Mouse (Mus musculus) MEL (cell line): ENCODE results near the gene Ddx25. TPM values are rescaled to one million over a fixed set of nuclear protein-coding genes. Genes with fewer than 3 reads are reported as not detected.

Experiments used
- DNase-seq: peaks from one replicate; pipeline ENCODE4 v3.0.0; 2011; ENCODE audit warnings: low read depth, low spot score
- H3K27ac ChIP-seq: 2 replicates; pipeline ENCODE4 v1.5.1; 2012; ENCODE audit warnings: low read depth, mild to moderate bottlenecking, control low read depth, low read length, moderate library complexity; ENCODE audit not compliant: control insufficient read depth
- H3K27me3 ChIP-seq, 2 experiments: fragments of 150-350 bp in 1 of 2; sonication (generic) in 1 of 2; 2 replicates each; pipeline ENCODE4 v1.6.1; 2012; ENCODE audit warnings: low read length in 2 of 2, mild to moderate bottlenecking in 2 of 2, improper control_type of control experiment in 1 of 2, moderate library complexity in 1 of 2; ENCODE audit not compliant: insufficient read depth in 2 of 2, control insufficient read depth in 1 of 2
- H3K36me3 ChIP-seq, 2 experiments: 2 replicates each; pipeline ENCODE4 v1.6.1; 2012 to 2014; ENCODE audit warnings: low read length in 2 of 2, improper control_type of control experiment in 1 of 2, inconsistent platforms in 1 of 2, mild to moderate bottlenecking in 1 of 2; ENCODE audit not compliant: insufficient read depth in 2 of 2, control insufficient read depth in 1 of 2
- H3K4me1 ChIP-seq, 2 experiments: fragments of 150-350 bp in 1 of 2; sonication (generic) in 1 of 2; 2 replicates each; pipeline ENCODE4 v1.6.1; 2012; ENCODE audit warnings: low read length in 2 of 2, improper control_type of control experiment in 1 of 2, mild to moderate bottlenecking in 1 of 2; ENCODE audit not compliant: insufficient read depth in 2 of 2, control insufficient read depth in 1 of 2
- H3K4me3 ChIP-seq, 2 experiments: fragments of 150-350 bp in 1 of 2; sonication (generic) in 1 of 2; 2 replicates each; pipeline ENCODE4 v1.5.1; 2012; ENCODE audit warnings: low read depth in 2 of 2, low read length in 2 of 2, mild to moderate bottlenecking in 2 of 2, moderate library complexity in 2 of 2, control low read depth in 1 of 2, improper control_type of control experiment in 1 of 2; ENCODE audit not compliant: control insufficient read depth in 1 of 2, insufficient read depth in 1 of 2
- H3K79me2 ChIP-seq: 2 replicates; pipeline ENCODE4 v1.6.1; 2012; ENCODE audit warnings: mild to moderate bottlenecking, low read length, moderate library complexity; ENCODE audit not compliant: control insufficient read depth, poor library complexity, insufficient read depth
- H3K9ac ChIP-seq: 2 replicates; pipeline ENCODE4 v1.6.1; 2012; ENCODE audit warnings: low read depth, mild to moderate bottlenecking, control low read depth, low read length, moderate library complexity; ENCODE audit not compliant: control insufficient read depth, poor library complexity, severe bottlenecking
- H3K9me3 ChIP-seq: fragments of 150-350 bp; sonication (generic); replicated peaks from 2 replicates; pipeline ENCODE4 v1.6.1; 2012; ENCODE audit warnings: mild to moderate bottlenecking, low read length, improper control_type of control experiment, moderate library complexity; ENCODE audit not compliant: insufficient read depth
- CHD1 ChIP-seq: IDR thresholded peaks from 2 replicates; pipeline ENCODE4 v1.6.1; 2012; ENCODE audit warnings: low read depth, mild to moderate bottlenecking, inconsistent platforms, low read length, improper control_type of control experiment
- CHD2 ChIP-seq: IDR thresholded peaks from 2 replicates; pipeline ENCODE4 v1.6.1; 2011; ENCODE audit warnings: low read length, improper control_type of control experiment
- CTCF ChIP-seq, 3 experiments: IDR thresholded peaks in 2 of 3; conservative IDR thresholded peaks in 1 of 3; 2 replicates each; pipeline ENCODE4 v1.5.1; 2011 to 2012; ENCODE audit warnings: low read length in 3 of 3, low read depth in 2 of 3, mild to moderate bottlenecking in 2 of 3, improper control_type of control experiment in 1 of 3, inconsistent platforms in 1 of 3, mixed read lengths in 1 of 3, moderate library complexity in 1 of 3; ENCODE audit not compliant: control insufficient read depth in 1 of 3, insufficient read depth in 1 of 3, poor library complexity in 1 of 3, severe bottlenecking in 1 of 3
- E2F4 ChIP-seq: IDR thresholded peaks from 2 replicates; pipeline ENCODE4 v1.6.1; 2011; ENCODE audit warnings: low read depth, low read length, improper control_type of control experiment, borderline replicate concordance
- EP300 ChIP-seq, 2 experiments: IDR thresholded peaks; 2 replicates each; pipeline ENCODE4 v1.6.1; 2011; ENCODE audit warnings: improper control_type of control experiment in 2 of 2, low read length in 2 of 2, low read depth in 1 of 2, mild to moderate bottlenecking in 1 of 2
- GABPA ChIP-seq: IDR thresholded peaks from 2 replicates; pipeline ENCODE4 v1.6.1; 2012; ENCODE audit warnings: low read depth, mild to moderate bottlenecking, inconsistent platforms, low read length, improper control_type of control experiment, moderate library complexity
- JUND ChIP-seq: IDR thresholded peaks from 2 replicates; pipeline ENCODE4 v1.6.1; 2011; ENCODE audit warnings: low read depth, mild to moderate bottlenecking, improper control_type of control experiment, low read length
- MAZ ChIP-seq: IDR thresholded peaks from 2 replicates; pipeline ENCODE4 v1.6.1; 2012; ENCODE audit warnings: low read depth, mild to moderate bottlenecking, inconsistent platforms, low read length, improper control_type of control experiment
- NELFE ChIP-seq: IDR thresholded peaks from 2 replicates; pipeline ENCODE4 v1.6.1; 2011; ENCODE audit warnings: low read depth, low read length, improper control_type of control experiment
- POLR2AphosphoS5 ChIP-seq: IDR thresholded peaks from 2 replicates; pipeline ENCODE4 v1.6.1; 2012; ENCODE audit warnings: low read depth, borderline replicate concordance, mild to moderate bottlenecking, inconsistent platforms, low read length, moderate library complexity, mixed read lengths
- RCOR1 ChIP-seq: IDR thresholded peaks from 2 replicates; pipeline ENCODE4 v1.6.1; 2012; ENCODE audit warnings: low read depth, mild to moderate bottlenecking, inconsistent platforms, low read length, improper control_type of control experiment
- TBP ChIP-seq: IDR thresholded peaks from 2 replicates; pipeline ENCODE4 v1.8.0; 2011; ENCODE audit warnings: low read depth, low read length, improper control_type of control experiment
- UBTF ChIP-seq: IDR thresholded peaks from 2 replicates; pipeline ENCODE4 v1.6.1; 2012; ENCODE audit warnings: low read depth, mild to moderate bottlenecking, inconsistent platforms, low read length, improper control_type of control experiment, moderate library complexity, borderline replicate concordance; ENCODE audit not compliant: insufficient read depth
- ZC3H11A ChIP-seq: IDR thresholded peaks from 2 replicates; pipeline ENCODE4 v1.6.1; 2012; ENCODE audit warnings: low read depth, mild to moderate bottlenecking, inconsistent platforms, low read length, improper control_type of control experiment
- ZMIZ1 ChIP-seq: IDR thresholded peaks from 2 replicates; pipeline ENCODE4 v1.6.1; 2012; ENCODE audit warnings: low read depth, mild to moderate bottlenecking, inconsistent platforms, low read length, improper control_type of control experiment, moderate library complexity
- ZNF384 ChIP-seq: IDR thresholded peaks from 2 replicates; pipeline ENCODE4 v1.6.1; 2012; ENCODE audit warnings: low read depth, mild to moderate bottlenecking, inconsistent platforms, low read length, improper control_type of control experiment
- polyA plus RNA-seq, 2 experiments: library from polyadenylated mRNA; stranded (reverse) in 1 of 2; unstranded in 1 of 2; fragments of >175 nt in 1 of 2; fragments of >200 nt in 1 of 2; gene quantifications; 2 replicates each; pipeline versions ENCODE4 v1.2.1 to v1.2.4; 2012; ENCODE audit warnings: low replicate concordance in 2 of 2, low read depth in 1 of 2; ENCODE audit not compliant: insufficient read length in 2 of 2, insufficient read depth in 1 of 2, missing spikeins in 1 of 2
- total RNA-seq: library from RNA; depleted of rRNA; stranded (reverse); fragments of 300-350 nt; gene quantifications from 2 replicates; pipeline ENCODE4 v1.2.3, GENCODE M21; 2012

Ddx25 gene
- total and polyA plus RNA-seq, 3 experiments: 0.35 TPM; not detected in 1

GRCm38 (mm10) chr9:35587674-35588073, 29.3 kb upstream of the Ddx25 start:
- H3K9me3 ChIP-seq: no peaks in the 10 kb centered on the region
- H3K9ac ChIP-seq: no peak overlapping the region
- no peaks in the 10 kb centered on the region for H3K79me2 ChIP-seq
- no peak overlapping the region for H3K4me3 ChIP-seq
- no peaks in the 10 kb centered on the region for H3K4me1 ChIP-seq
- DNase-seq: no peak
- no peaks in the 10 kb centered on the region for H3K36me3 ChIP-seq
- H3K27me3 ChIP-seq: no peaks in the 10 kb centered on the region; a peak in 1 of 4 replicates
- no peak overlapping the region for H3K27ac ChIP-seq
- TF ChIP-seq ZC3H11A: no peak
- no peak for TF ChIP-seq CHD1
- TF ChIP-seq CTCF (IDR thresholded peaks at IDR 0.05 in 2 of 3, conservative IDR thresholded peaks at IDR 0.05 in 1 of 3; ENCODE audit: control insufficient read depth in 1 of 3, insufficient read depth in 1 of 3, low read depth in 2 of 3, low read length in 3 of 3, poor library complexity in 1 of 3, severe bottlenecking in 1 of 3): no peak
- no peak for TF ChIP-seq E2F4
- TF ChIP-seq TBP: no peak
- no peak for TF ChIP-seq CHD2
- TF ChIP-seq RCOR1: no peak

- Histone ChIP-seq H3K9me3 (no peaks in the 10 kb centered on the region), H3K27me3 (no peaks in the 10 kb centered on the region), H3K27ac (no peak overlapping the region), H3K9ac (no peak overlapping the region), H3K4me3 (no peak overlapping the region), H3K36me3 (no peaks in the 10 kb centered on the region), H3K79me2 (peaks cover 4% of the 10 kb centered on the region), H3K4me1 (peaks cover 0 to 4% of the 10 kb centered on the region in 2 experiments; a peak in 1 of 4 replicates)
- DNase-seq: no peak
- TF ChIP-seq ZMIZ1 (no peak), ZNF384 (no peak), GABPA (no peak), E2F4 (no peak), JUND (no peak), UBTF (no peak), POLR2AphosphoS5 (no peak), NELFE (no peak), EP300 (IDR thresholded peaks at IDR 0.05; ENCODE audit: low read depth in 1 of 2, low read length in 2 of 2) (no peak), MAZ (no peak), RCOR1 (no peak)
Measured at GRCm38 (mm10) chr9:35574416-35574815, 16.1 kb upstream of the Ddx25 start.
